In genomic region chr6:117862899-117863620, GRCm38 (mm10) we compare ENCODE assay signal across 8 mouse cellular contexts. TPM values are rescaled to one million over a fixed set of nuclear protein-coding genes. Genes with fewer than 3 reads are reported as not detected.
DNase-seq lines count a peak whose midpoint lies in the region; ATAC-seq and TF ChIP-seq lines count a peak whose summit lies in the region.

No protein-coding gene starts in this region.

- in situ Hi-C loops in ES-E14 (cut with MboI; ENCODE audit: low sequenced_read_pairs in 2 of 2, unreplicated experiment in 2 of 2) = no loop called here

- peak; percentile 45 for DNase-seq in ES-E14 (ENCODE audit: low read depth, low spot score)
- peak; percentile 54 for DNase-seq in c-Kit-negative CD71-positive TER-119-positive erythroid progenitor cells, embryonic 14.5 days (ENCODE audit: low read depth, low spot score)
- DNase-seq in forebrain, embryonic 11.5 days (ENCODE audit: low spot score) = peak; percentile 72
- DNase-seq in heart, postnatal 36 days = peak; percentile 33 to 39
- DNase-seq in layer of hippocampus, adult 2 months (ENCODE audit: low spot score in 2 of 2) = peak; percentile 67 to 68
- peak; percentile 87 for DNase-seq in lung, embryonic 14.5 days
- DNase-seq in thymus, postnatal 0 days (ENCODE audit: low spot score) = peak; percentile 83

- H3K36me3 ChIP-seq in ES-E14 (ENCODE audit: control insufficient read depth, insufficient read depth, low read length, poor library complexity, severe bottlenecking) = no peaks in the 10 kb centered on the region
- H3K36me3 ChIP-seq in forebrain, embryonic 11.5 days (ENCODE audit: control insufficient read depth, insufficient read depth, low read length) = no peaks in the 10 kb centered on the region
- no peaks in the 10 kb centered on the region for H3K36me3 ChIP-seq in lung, embryonic 14.5 days (ENCODE audit: insufficient read depth)

- intact Hi-C loops in heart, postnatal 36 days (cut with DNase I) = no loop called here

- H3K4me2 ChIP-seq in forebrain, embryonic 11.5 days (ENCODE audit: low read depth, low read length, severe bottlenecking) = peak overlapping the region; percentile 90
- H3K4me2 ChIP-seq in lung, embryonic 14.5 days = peak overlapping the region; percentile 80

- peaks cover 0 to 2% of the 10 kb centered on the region in 2 experiments; a peak in 1 of 4 replicates for H3K4me1 ChIP-seq in ES-E14 (ENCODE audit: control insufficient read depth in 2 of 2, insufficient read depth in 2 of 2, low read length in 2 of 2, poor library complexity in 1 of 2)
- peaks cover 3% of the 10 kb centered on the region for H3K4me1 ChIP-seq in forebrain, embryonic 11.5 days (replicated peaks; ENCODE audit: control insufficient read depth, insufficient read depth, low read length)
- H3K4me1 ChIP-seq in lung, embryonic 14.5 days (ENCODE audit: insufficient read depth) = peaks cover 6% of the 10 kb centered on the region; the same call in 1 of the 2 replicates

- TF ChIP-seq CTCF in layer of hippocampus, adult 2 months (conservative IDR thresholded peaks at IDR 0.05) = no peak
- TF ChIP-seq CTCF in lung, embryonic 14.5 days (IDR thresholded peaks at IDR 0.05; ENCODE audit: low read depth) = no peak

- 4% methylated on average over 26 of the region's 26 CpGs for WGBS in forebrain, embryonic 11.5 days
- 3% methylated on average over 26 of the region's 26 CpGs for WGBS in lung, embryonic 14.5 days

- no peaks in the 10 kb centered on the region for H3K9me3 ChIP-seq in ES-E14 (ENCODE audit: control insufficient read depth, insufficient read depth, low read depth, low read length)
- H3K9me3 ChIP-seq in forebrain, embryonic 11.5 days (ENCODE audit: control insufficient read depth, low read length) = no peaks in the 10 kb centered on the region
- no peaks in the 10 kb centered on the region for H3K9me3 ChIP-seq in lung, embryonic 14.5 days (ENCODE audit: low read depth, low read length)

- H3K9ac ChIP-seq in ES-E14 (ENCODE audit: insufficient read depth, low read depth, low read length, poor library complexity, severe bottlenecking) = peak overlapping the region; percentile 81
- H3K9ac ChIP-seq in forebrain, embryonic 11.5 days (ENCODE audit: low read length) = peak overlapping the region; percentile 84
- H3K9ac ChIP-seq in lung, embryonic 14.5 days = peak overlapping the region; percentile 63

- no peak overlapping the region for H3K27ac ChIP-seq in ES-E14 (ENCODE audit: insufficient read depth, low read depth, low read length, poor library complexity, severe bottlenecking)
- no peak overlapping the region for H3K27ac ChIP-seq in forebrain, embryonic 11.5 days (ENCODE audit: low read depth, low read length)
- H3K27ac ChIP-seq in layer of hippocampus, adult 2 months = peak overlapping the region; percentile 92
- H3K27ac ChIP-seq in lung, embryonic 14.5 days (ENCODE audit: low read depth) = no peak overlapping the region

- peak; percentile 88 for ATAC-seq in forebrain, embryonic 11.5 days (replicated peaks; ENCODE audit: low FRiP score)
- peak; percentile 84 for ATAC-seq in lung, embryonic 14.5 days (ENCODE audit: insufficient read depth)
- peak; percentile 77 for ATAC-seq in neutrophil, adult 5-6 weeks (ENCODE audit: extremely low read depth, insufficient number of reproducible peaks, low FRiP score, poor library complexity, severe bottlenecking)

- H3K4me3 ChIP-seq in ES-E14 (ENCODE audit: insufficient read depth in 1 of 2, low read depth in 1 of 2, low read length in 2 of 2, poor library complexity in 1 of 2, severe bottlenecking in 1 of 2) = peak overlapping the region; percentile 86 to 92
- H3K4me3 ChIP-seq in forebrain, embryonic 11.5 days (ENCODE audit: low read depth, low read length) = peak overlapping the region; percentile 74
- peak overlapping the region; percentile 89 for H3K4me3 ChIP-seq in layer of hippocampus, adult 2 months
- peak overlapping the region; percentile 64 for H3K4me3 ChIP-seq in lung, embryonic 14.5 days (ENCODE audit: low read depth, low read length)

- H3K27me3 ChIP-seq in forebrain, embryonic 11.5 days (ENCODE audit: control insufficient read depth, insufficient read depth, low read length) = no peaks in the 10 kb centered on the region
- H3K27me3 ChIP-seq in lung, embryonic 14.5 days (ENCODE audit: insufficient read depth, low read length) = no peaks in the 10 kb centered on the region

TF ChIP-seq in ES-E14, 5 proteins besides CTCF, POLR2A, EP300 and RAD21:
- TF ChIP-seq HCFC1 (IDR thresholded peaks at IDR 0.05; ENCODE audit: borderline replicate concordance, insufficient read depth, low read length) = peak; percentile 95
- no peak for TF ChIP-seq ZNF384 (IDR thresholded peaks at IDR 0.05; ENCODE audit: low read depth, low read length)
- TF ChIP-seq MAFK (IDR thresholded peaks at IDR 0.05; ENCODE audit: insufficient read depth, low read depth, low read length) = no peak
- no peak for TF ChIP-seq CHD2 (IDR thresholded peaks at IDR 0.05; ENCODE audit: low read depth, low read length)
- no peak for TF ChIP-seq ZC3H11A (IDR thresholded peaks at IDR 0.05; ENCODE audit: borderline replicate concordance, low read depth, low read length)

RNA-seq across cellular contexts. Expression of gene Zfp239, which starts 1.2 kb away (rescaled TPM):
- 9.1 and 10.2 TPM in 2 replicates for total RNA-seq in ES-E14 (2012; rRNA removed)
- 14.4 and 16.9 TPM in 2 replicates for polyA plus RNA-seq in forebrain, embryonic 11.5 days (2014; fragmentation: Nextera tagmentation; extraction: Ambion mirVana)
- total RNA-seq in heart, postnatal 36 days (2021) = under 1 TPM; 0.19 to 0.24 TPM
- 10 to 100 TPM; 35.9 to 38.4 TPM for total RNA-seq in layer of hippocampus, adult 2 months (2021)
- 9.3 and 12.3 TPM in 2 replicates for polyA plus RNA-seq in lung, embryonic 14.5 days (2014; fragmentation: Nextera tagmentation; extraction: Ambion mirVana)
- 0.98 and 1.0 TPM in 2 replicates for total RNA-seq in neutrophil, adult 5-6 weeks (2017)
- 6.3 and 7.0 TPM in 2 replicates for polyA plus RNA-seq in thymus, postnatal 0 days (2015; fragmentation: Nextera tagmentation; extraction: Ambion mirVana)

RNA-seq across cellular contexts. Expression of gene Zfp637, which starts 22.1 kb away (rescaled TPM):
- 7.8 and 14.3 TPM in 2 replicates for total RNA-seq in ES-E14 (2012; rRNA removed)
- polyA plus RNA-seq in forebrain, embryonic 11.5 days (2014; fragmentation: Nextera tagmentation; extraction: Ambion mirVana) = 118 and 123 TPM in 2 replicates
- total RNA-seq in heart, postnatal 36 days (2021) = 10 to 100 TPM; 30.8 to 35.9 TPM
- total RNA-seq in layer of hippocampus, adult 2 months (2021) = 10 to 100 TPM; 46.5 to 52.6 TPM
- polyA plus RNA-seq in lung, embryonic 14.5 days (2014; fragmentation: Nextera tagmentation; extraction: Ambion mirVana) = 151 and 160 TPM in 2 replicates
- 12.8 and 15.5 TPM in 2 replicates for total RNA-seq in neutrophil, adult 5-6 weeks (2017)
- polyA plus RNA-seq in thymus, postnatal 0 days (2015; fragmentation: Nextera tagmentation; extraction: Ambion mirVana) = 74.3 and 80.9 TPM in 2 replicates

RNA-seq across cellular contexts. Expression of gene Hnrnpf, which starts 37.1 kb away (rescaled TPM):
- 450 and 669 TPM in 2 replicates for total RNA-seq in ES-E14 (2012; rRNA removed)
- 782 and 811 TPM in 2 replicates for polyA plus RNA-seq in forebrain, embryonic 11.5 days (2014; fragmentation: Nextera tagmentation; extraction: Ambion mirVana)
- 100 to 1,000 TPM; 190 to 198 TPM for total RNA-seq in heart, postnatal 36 days (2021)
- 100 to 1,000 TPM; 123 TPM for total RNA-seq in layer of hippocampus, adult 2 months (2021)
- polyA plus RNA-seq in lung, embryonic 14.5 days (2014; fragmentation: Nextera tagmentation; extraction: Ambion mirVana) = 803 and 809 TPM in 2 replicates
- 944 and 955 TPM in 2 replicates for total RNA-seq in neutrophil, adult 5-6 weeks (2017)
- 1,040 and 1,096 TPM in 2 replicates for polyA plus RNA-seq in thymus, postnatal 0 days (2015; fragmentation: Nextera tagmentation; extraction: Ambion mirVana)

Comparison
In these comparisons a context has a peak if more than half of its experiments do, and no peak if none do; other contexts are left out.
1. DNase-seq: peak in every context shown above with its lines; median percentile 87 in lung, embryonic 14.5 days; 83 in thymus, postnatal 0 days; 72 in forebrain, embryonic 11.5 days; 68 in layer of hippocampus, adult 2 months; 54 in c-Kit-negative CD71-positive TER-119-positive erythroid progenitor cells, embryonic 14.5 days; 45 in ES-E14; 36 in heart, postnatal 36 days.